Mouse (Mus musculus): ENCODE results near the gene Pakap.

DNA sequence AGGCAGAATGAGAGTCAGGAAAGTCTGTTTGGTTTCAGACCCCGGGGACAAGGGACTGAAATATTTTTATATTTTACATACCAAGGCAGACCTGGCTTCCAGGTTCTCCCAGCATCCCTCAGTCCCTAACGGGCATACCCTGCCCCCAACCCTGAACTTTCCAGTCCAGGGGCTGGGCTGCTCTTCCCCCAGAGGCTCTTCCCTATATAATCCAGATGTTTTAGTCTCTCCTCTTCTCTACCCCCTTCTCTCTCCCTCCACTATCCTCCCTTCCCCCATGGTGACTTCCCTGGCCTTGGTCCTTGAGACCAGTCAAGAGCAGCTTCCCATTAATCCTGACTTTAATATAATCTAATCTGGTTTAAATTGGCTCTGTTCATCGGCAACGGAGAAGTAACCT, 212.4 kb downstream of the Pakap start:
- TF ChIP-seq CTCF (IDR thresholded peaks at IDR 0.05; ENCODE audit: borderline replicate concordance, insufficient read depth, low read depth, low read length) (no peak), POLR2A (IDR thresholded peaks at IDR 0.05; ENCODE audit: borderline replicate concordance, insufficient read depth, low read length) (no peak)

Data from cerebellum, adult 2 months (tissue).